Comparison of ENCODE assay signal across 1 mouse cellular context in the genomic region with DNA sequence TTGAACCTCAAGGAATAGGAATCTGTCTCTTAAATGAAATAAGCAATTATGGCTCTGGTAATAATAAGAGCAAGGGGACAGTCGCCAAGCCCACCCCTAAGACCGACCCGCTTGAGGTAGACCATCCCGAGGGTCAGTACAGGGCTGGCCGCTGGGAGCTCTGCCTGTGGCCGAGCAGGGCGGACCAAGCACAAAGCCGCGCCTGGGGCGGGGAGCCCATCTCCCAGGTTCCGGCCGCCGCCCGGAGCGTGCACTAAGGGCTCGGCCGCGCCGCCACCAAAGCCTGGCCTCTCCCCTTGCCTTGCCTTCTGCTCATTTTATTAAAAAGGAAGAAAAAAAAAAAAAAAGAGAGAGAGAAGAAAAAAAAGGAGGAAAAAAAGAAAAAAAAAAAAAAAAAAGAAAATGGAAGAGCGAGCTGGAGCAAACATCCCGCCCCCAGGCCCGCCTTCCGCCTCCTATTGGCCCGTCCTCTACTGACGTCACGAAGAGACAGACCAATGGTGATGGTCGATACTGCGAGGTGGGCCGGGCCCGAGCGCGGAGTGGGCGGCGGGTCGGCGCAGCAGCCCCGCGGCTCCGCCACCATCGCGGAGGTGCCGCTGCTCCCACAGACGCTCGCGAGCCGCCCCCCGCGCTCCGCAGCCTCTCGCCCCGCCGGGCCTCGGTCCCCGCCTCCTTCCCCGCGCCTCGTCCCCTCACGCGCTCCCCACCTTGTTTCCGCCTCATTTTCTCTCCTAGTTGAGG.
TF ChIP-seq lines count a peak whose summit lies in the region.

A gene (plus strand): TSS at position 629 of the 744 bp plus-strand sequence.

TF ChIP-seq in CH12.LX, 34 proteins besides CTCF, POLR2A, EP300 and RAD21 (continued from another document):
- TF ChIP-seq ELF1 (IDR thresholded peaks at IDR 0.05; ENCODE audit: low read depth, low read length): peak; percentile 43
- no peak for TF ChIP-seq PAX5 (IDR thresholded peaks at IDR 0.05; ENCODE audit: low read length)
- TF ChIP-seq MYC (IDR thresholded peaks at IDR 0.05; ENCODE audit: low read depth, low read length): 0 out of 2 replicates have a peak, but pooled peaks have one; percentile 34
- TF ChIP-seq JUN (IDR thresholded peaks at IDR 0.05; ENCODE audit: insufficient read depth, low read depth, low read length): no peak
- TF ChIP-seq MAFK (IDR thresholded peaks at IDR 0.05; ENCODE audit: insufficient replicate concordance, low read length): no peak
- no peak for TF ChIP-seq E2F4 (IDR thresholded peaks at IDR 0.05; ENCODE audit: insufficient replicate concordance, low read depth, low read length)
- peak; percentile 64 for TF ChIP-seq ZMIZ1 (IDR thresholded peaks at IDR 0.05; ENCODE audit: low read depth, low read length)
- TF ChIP-seq ZKSCAN1 (IDR thresholded peaks at IDR 0.05; ENCODE audit: borderline replicate concordance, low read depth, low read length): no peak
- peak; percentile 96 for TF ChIP-seq ZNF384 (IDR thresholded peaks at IDR 0.05; ENCODE audit: low read depth, low read length)
- TF ChIP-seq ZC3H11A (IDR thresholded peaks at IDR 0.05; ENCODE audit: low read depth, low read length): no peak
- no peak for TF ChIP-seq USF2 (conservative IDR thresholded peaks at IDR 0.05; ENCODE audit: low read depth, low read length)
- 0 out of 2 replicates have a peak, but pooled peaks have one; percentile 38 for TF ChIP-seq RCOR1 (conservative IDR thresholded peaks at IDR 0.05; ENCODE audit: low read depth, low read length)
- no peak for TF ChIP-seq GABPA (IDR thresholded peaks at IDR 0.05; ENCODE audit: insufficient replicate concordance, low read depth, low read length)
- TF ChIP-seq UBTF (IDR thresholded peaks at IDR 0.05; ENCODE audit: low read depth, low read length): peak; percentile 93
- peak; percentile 51; the same call in 1 of the 2 replicates for TF ChIP-seq MAZ (IDR thresholded peaks at IDR 0.05; ENCODE audit: low read depth, low read length)
- TF ChIP-seq SMC3 (IDR thresholded peaks at IDR 0.05; ENCODE audit: low read depth, low read length): no peak
- TF ChIP-seq BHLHE40 (IDR thresholded peaks at IDR 0.05; ENCODE audit: low read depth, low read length): 0 out of 2 replicates have a peak, but pooled peaks have one; percentile 6
- TF ChIP-seq ETS1 (conservative IDR thresholded peaks at IDR 0.05; ENCODE audit: low read depth, low read length): 0 out of 2 replicates have a peak, but pooled peaks have one; percentile 4
- TF ChIP-seq MEF2A (IDR thresholded peaks at IDR 0.05; ENCODE audit: borderline replicate concordance, low read depth, low read length): no peak
- TF ChIP-seq KAT2A (IDR thresholded peaks at IDR 0.05; ENCODE audit: insufficient replicate concordance, low read length): peak; percentile 27; the same call in 1 of the 2 replicates
- peak; percentile 31; the same call in 1 of the 2 replicates for TF ChIP-seq MAX (IDR thresholded peaks at IDR 0.05; ENCODE audit: low read length)
- TF ChIP-seq CHD2 (IDR thresholded peaks at IDR 0.05; ENCODE audit: low read length): peak; percentile 89
- peak; percentile 46; the same call in 1 of the 2 replicates for TF ChIP-seq TBP (conservative IDR thresholded peaks at IDR 0.05; ENCODE audit: low read depth, low read length)
- TF ChIP-seq CHD1 (IDR thresholded peaks at IDR 0.05; ENCODE audit: low read depth, low read length): no peak
- peak; percentile 81 for TF ChIP-seq HCFC1 (IDR thresholded peaks at IDR 0.05; ENCODE audit: low read depth, low read length)
- peak; percentile 66; the same call in 1 of the 2 replicates for TF ChIP-seq SIN3A (IDR thresholded peaks at IDR 0.05; ENCODE audit: low read length)
- TF ChIP-seq JUND (conservative IDR thresholded peaks at IDR 0.05; ENCODE audit: low read depth, low read length): no peak
- TF ChIP-seq USF1 (IDR thresholded peaks at IDR 0.05; ENCODE audit: low read depth, low read length): no peak
- 0 out of 2 replicates have a peak, but pooled peaks have one; percentile 66 for TF ChIP-seq POLR2AphosphoS2 (IDR thresholded peaks at IDR 0.05; ENCODE audit: low read depth, low read length)
- peak; percentile 76 for TF ChIP-seq TCF12 (IDR thresholded peaks at IDR 0.05; ENCODE audit: low read depth, low read length)
